Mouse (Mus musculus) liver, embryonic 11.5 days (tissue): Measurements from ENCODE around the gene Gm9817. TPM values are rescaled to one million over a fixed set of nuclear protein-coding genes. Genes with fewer than 3 reads are reported as not detected.
"Not testable (repeated sequence)": the region's sequence is repeated elsewhere in the genome, so short reads cannot be mapped to it uniquely, and the experiment has no call there.

Source experiments
- ATAC-seq: fragments of 200-750 bp; cut with Nextera tagmentation; replicated peaks from 2 replicates; pipeline ENCODE4 v1.8.0; 2017; ENCODE audit warnings: moderate number of reproducible peaks, mild to moderate bottlenecking, moderate TSS enrichment, moderate library complexity; ENCODE audit not compliant: low FRiP score
- DNase-seq: peaks from one replicate; pipeline ENCODE4 v3.0.0-alpha.2; 2017; ENCODE audit warnings: low spot score
- H3K27ac ChIP-seq: fragments of 300-500 bp; sonication (generic); 2 replicates; pipeline ENCODE4 v1.5.1; 2014; ENCODE audit warnings: mild to moderate bottlenecking, low read depth, low read length, control low read depth
- H3K27me3 ChIP-seq: fragments of 300-500 bp; sonication (generic); replicated peaks from 2 replicates; pipeline ENCODE4 v1.6.1; 2014; ENCODE audit warnings: low read length, mixed read lengths; ENCODE audit not compliant: control insufficient read depth, insufficient read depth
- H3K36me3 ChIP-seq: fragments of 300-500 bp; sonication (generic); 2 replicates; pipeline ENCODE4 v1.6.1; 2014; ENCODE audit warnings: mild to moderate bottlenecking, low read length, moderate library complexity, mixed read lengths; ENCODE audit not compliant: control insufficient read depth, insufficient read depth
- H3K4me1 ChIP-seq: fragments of 300-500 bp; sonication (generic); replicated peaks from 2 replicates; pipeline ENCODE4 v1.6.1; 2014; ENCODE audit warnings: low read length, mixed read lengths; ENCODE audit not compliant: control insufficient read depth, insufficient read depth
- H3K4me2 ChIP-seq: fragments of 300-500 bp; sonication (generic); 2 replicates; pipeline ENCODE4 v1.6.1; 2014; ENCODE audit warnings: mild to moderate bottlenecking, control low read depth, moderate library complexity
- H3K4me3 ChIP-seq: fragments of 300-500 bp; sonication (generic); 2 replicates; pipeline ENCODE4 v1.5.1; 2014; ENCODE audit warnings: low read depth, low read length, control low read depth
- H3K9ac ChIP-seq: fragments of 300-500 bp; sonication (generic); 2 replicates; pipeline ENCODE4 v1.6.1; 2014; ENCODE audit warnings: low read depth, low read length, control low read depth
- H3K9me3 ChIP-seq: fragments of 300-500 bp; sonication (generic); 2 replicates; pipeline ENCODE4 v1.6.1; 2016; ENCODE audit warnings: low read length, inconsistent platforms, mixed read lengths; ENCODE audit not compliant: control insufficient read depth
- WGBS: fragments of 180-500 bp; shearing (Covaris S2); extraction: QIAGEN DNeasy Blood & Tissue Kit; methylation state at CpG from one replicate; pipeline ENCODE4 v1.1.7; 2014; 5-methylcytosine and 5-hydroxymethylcytosine counted together
- polyA plus RNA-seq: library from polyadenylated mRNA; unstranded; fragments of >200 nt; fragmentation: Nextera tagmentation; extraction: Ambion mirVana; gene quantifications from 2 replicates; pipeline ENCODE4 v1.2.1, GENCODE M21; 2014

Gm9817 gene
- polyA plus RNA-seq = not detected in 2 replicates

GRCm38 (mm10) chr13:45078392-45078791, at the start of gene Gm9817:
Gm9817 (plus strand) TSS chr13:45078692.
- 36% methylated on average over 16 of the region's 16 CpGs for WGBS
- peaks cover 15% of the 10 kb centered on the region for H3K27me3 ChIP-seq
- not testable (repeated sequence) for DNase-seq, H3K9ac ChIP-seq, ATAC-seq, H3K4me3 ChIP-seq, H3K27ac ChIP-seq, H3K4me1 ChIP-seq, H3K36me3 ChIP-seq, H3K9me3 ChIP-seq
- H3K4me2 ChIP-seq = 0 out of 2 replicates have a peak within 1 kb of the TSS, but pooled peaks have one; percentile 18

- 63% methylated on average over 1 of the region's 1 CpGs for whole genome bisulfite sequencing
- peaks cover 7% of the 10 kb centered on the region for H3K4me1 ChIP-seq
- no peak for ATAC-seq
Observed at GRCm38 (mm10) chr13:45029791-45030190, 48.7 kb upstream of the Gm9817 start.

GRCm38 (mm10) chr13:45030830-45031229, 47.7 kb upstream of the Gm9817 start:
- Histone ChIP-seq H3K27me3 (no peaks in the 10 kb centered on the region; the same call in 1 of the 2 replicates), H3K27ac (no peak overlapping the region), H3K4me3 (no peak overlapping the region), H3K36me3 (no peaks in the 10 kb centered on the region), H3K4me1 (peaks cover 7% of the 10 kb centered on the region), H3K9ac (no peak overlapping the region), H3K4me2 (no peak overlapping the region), H3K9me3 (no peaks in the 10 kb centered on the region)
- ATAC-seq (peak; percentile 34; the same call in 1 of the 2 replicates), DNase-seq (peak; percentile 74)
- 9% methylated on average over 12 of the region's 12 CpGs for WGBS

More at GRCm38 (mm10) chr13:45029791-45030190, 48.7 kb upstream of the Gm9817 start:
- H3K4me3 ChIP-seq = no peak overlapping the region
- H3K27ac ChIP-seq = no peak overlapping the region
- H3K27me3 ChIP-seq = no peaks in the 10 kb centered on the region; the same call in 1 of the 2 replicates
- H3K36me3 ChIP-seq = no peaks in the 10 kb centered on the region
- H3K4me2 ChIP-seq = no peak overlapping the region
- DNase-seq = no peak
- H3K9me3 ChIP-seq = no peaks in the 10 kb centered on the region
- no peak overlapping the region for H3K9ac ChIP-seq

- Histone ChIP-seq H3K27ac (no peak overlapping the region), H3K27me3 (no peaks in the 10 kb centered on the region; the same call in 1 of the 2 replicates), H3K4me3 (no peak overlapping the region), H3K9me3 (no peaks in the 10 kb centered on the region), H3K9ac (no peak overlapping the region), H3K36me3 (no peaks in the 10 kb centered on the region), H3K4me2 (no peak overlapping the region), H3K4me1 (peaks cover 7% of the 10 kb centered on the region)
- ATAC-seq = no peak
- no peak for DNase-seq
- 38% methylated on average over 10 of the region's 10 CpGs for WGBS
Observed at GRCm38 (mm10) chr13:45031314-45031713, 47.2 kb upstream of the Gm9817 start.

- DNase-seq (no peak), ATAC-seq (no peak; the same call in 1 of the 2 replicates)
- H3K4me2 ChIP-seq = no peak overlapping the region
- H3K9me3 ChIP-seq = no peaks in the 10 kb centered on the region
- H3K27me3 ChIP-seq = no peaks in the 10 kb centered on the region; the same call in 1 of the 2 replicates
- no peak overlapping the region for H3K27ac ChIP-seq
- 24% methylated on average over 7 of the region's 7 CpGs for WGBS
- no peaks in the 10 kb centered on the region for H3K36me3 ChIP-seq
- H3K4me1 ChIP-seq = peaks cover 7% of the 10 kb centered on the region
- no peak overlapping the region for H3K4me3 ChIP-seq
- no peak overlapping the region for H3K9ac ChIP-seq
Observed at GRCm38 (mm10) chr13:45031748-45032147, 46.7 kb upstream of the Gm9817 start.

DNA sequence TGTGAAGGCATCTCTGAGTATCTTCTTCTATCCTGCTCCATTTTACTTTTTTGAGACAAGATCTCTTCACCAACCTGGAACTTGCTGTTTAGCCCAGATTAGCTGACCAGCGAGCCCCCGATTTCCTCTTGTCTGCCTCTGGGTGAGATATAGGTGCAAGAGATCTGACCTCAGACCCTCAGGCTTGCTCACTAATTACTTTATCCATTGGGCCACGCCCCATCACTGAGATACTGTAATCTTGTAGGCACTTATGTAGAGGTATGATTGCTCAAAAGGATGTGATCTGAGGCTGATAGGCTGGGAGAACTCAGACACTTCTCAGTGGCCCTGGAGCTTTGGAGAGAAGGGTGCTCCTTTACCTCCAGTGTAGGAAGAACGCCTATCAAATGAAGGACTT, 46.0 kb upstream of the Gm9817 start:
- no peaks in the 10 kb centered on the region; the same call in 1 of the 2 replicates for H3K27me3 ChIP-seq
- no peaks in the 10 kb centered on the region for H3K9me3 ChIP-seq
- 45% methylated on average over 4 of the region's 4 CpGs for WGBS
- no peaks in the 10 kb centered on the region for H3K36me3 ChIP-seq
- no peak overlapping the region for H3K27ac ChIP-seq
- no peak for DNase-seq
- no peak overlapping the region for H3K9ac ChIP-seq
- ATAC-seq = no peak
- H3K4me2 ChIP-seq = no peak overlapping the region
- no peak overlapping the region for H3K4me3 ChIP-seq
- peaks cover 7% of the 10 kb centered on the region for H3K4me1 ChIP-seq

DNA sequence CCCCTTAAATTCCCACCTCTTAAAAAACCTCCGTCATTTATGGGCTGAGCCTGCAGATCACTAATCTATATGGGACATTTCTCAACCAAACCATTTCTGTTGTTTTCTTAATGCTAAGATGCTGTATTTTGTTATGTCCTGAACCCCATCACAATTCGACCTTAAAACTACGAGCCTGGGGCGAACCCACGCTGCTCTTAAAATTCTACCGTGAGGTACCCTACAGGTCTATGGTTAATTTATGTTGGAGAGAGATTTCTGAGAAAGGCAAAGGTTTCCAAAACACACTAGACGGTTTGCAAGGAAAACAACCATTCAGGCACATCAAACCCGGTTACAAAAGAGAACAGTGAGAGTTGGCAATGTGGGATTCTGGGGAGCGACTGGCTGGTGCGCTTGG, 45.1 kb upstream of the Gm9817 start:
- 90% methylated on average over 10 of the region's 10 CpGs for WGBS
- DNase-seq = no peak
- Histone ChIP-seq H3K4me2 (no peak overlapping the region), H3K27me3 (no peaks in the 10 kb centered on the region; the same call in 1 of the 2 replicates), H3K36me3 (no peaks in the 10 kb centered on the region), H3K27ac (no peak overlapping the region), H3K4me1 (peaks cover 7% of the 10 kb centered on the region), H3K9me3 (no peaks in the 10 kb centered on the region), H3K4me3 (no peak overlapping the region), H3K9ac (no peak overlapping the region)
- no peak for ATAC-seq

DNA sequence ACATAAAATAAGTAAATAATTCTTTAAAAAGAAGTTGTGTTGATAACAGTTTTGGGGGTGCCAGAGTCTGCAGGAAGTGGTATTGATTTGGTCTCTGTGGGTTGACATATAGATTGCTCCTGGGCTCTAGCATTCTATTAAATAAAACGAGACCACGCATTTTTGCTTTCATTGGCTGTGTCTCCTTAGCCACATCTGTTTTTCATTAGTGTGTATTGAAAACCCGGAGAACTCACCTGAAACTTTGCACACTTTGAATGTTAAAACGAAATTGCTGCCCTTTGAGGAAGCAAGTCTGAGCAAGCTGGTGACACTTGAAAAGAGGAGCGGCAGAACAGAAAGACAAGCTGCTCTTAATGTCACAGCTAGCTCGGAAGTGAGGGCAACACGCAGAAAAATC, 43.7 kb upstream of the Gm9817 start:
- DNase-seq (no peak), ATAC-seq (no peak)
- Histone ChIP-seq H3K36me3 (no peaks in the 10 kb centered on the region), H3K9ac (no peak overlapping the region), H3K4me2 (no peak overlapping the region), H3K27ac (no peak overlapping the region), H3K27me3 (no peaks in the 10 kb centered on the region; the same call in 1 of the 2 replicates), H3K4me1 (peaks cover 7% of the 10 kb centered on the region), H3K4me3 (no peak overlapping the region), H3K9me3 (no peaks in the 10 kb centered on the region)
- WGBS = 73% methylated on average over 7 of the region's 7 CpGs

- no peaks in the 10 kb centered on the region; the same call in 1 of the 2 replicates for H3K27me3 ChIP-seq
- H3K9me3 ChIP-seq = no peaks in the 10 kb centered on the region
- no peaks in the 10 kb centered on the region for H3K36me3 ChIP-seq
- no peak for DNase-seq
- peaks cover 7% of the 10 kb centered on the region for H3K4me1 ChIP-seq
- no peak for ATAC-seq
- no peak overlapping the region for H3K4me2 ChIP-seq
- no peak overlapping the region for H3K4me3 ChIP-seq
- no peak overlapping the region for H3K27ac ChIP-seq
- no peak overlapping the region for H3K9ac ChIP-seq
- WGBS = 76% methylated on average over 4 of the region's 4 CpGs
Observed at GRCm38 (mm10) chr13:45036417-45036816, 42.1 kb upstream of the Gm9817 start.
